Mouse (Mus musculus): ENCODE measurements around the gene Ism1. TPM values are rescaled to one million over a fixed set of nuclear protein-coding genes. Genes with fewer than 3 reads are reported as not detected.

The Ism1 gene
- polyA plus RNA-seq, 1 experiment from 2014 or later, result 8.0 TPM

Other genes with a start within 250 kb of the Ism1 start
- gene Sptlc3, start 184.3 kb upstream of the Ism1 start, polyA plus RNA-seq (2016; fragmentation: Nextera tagmentation; extraction: Ambion mirVana), result 1.5 and 1.7 TPM in 2 replicates